ENCODE assay signal across 1 mouse cellular context in the genomic region with DNA sequence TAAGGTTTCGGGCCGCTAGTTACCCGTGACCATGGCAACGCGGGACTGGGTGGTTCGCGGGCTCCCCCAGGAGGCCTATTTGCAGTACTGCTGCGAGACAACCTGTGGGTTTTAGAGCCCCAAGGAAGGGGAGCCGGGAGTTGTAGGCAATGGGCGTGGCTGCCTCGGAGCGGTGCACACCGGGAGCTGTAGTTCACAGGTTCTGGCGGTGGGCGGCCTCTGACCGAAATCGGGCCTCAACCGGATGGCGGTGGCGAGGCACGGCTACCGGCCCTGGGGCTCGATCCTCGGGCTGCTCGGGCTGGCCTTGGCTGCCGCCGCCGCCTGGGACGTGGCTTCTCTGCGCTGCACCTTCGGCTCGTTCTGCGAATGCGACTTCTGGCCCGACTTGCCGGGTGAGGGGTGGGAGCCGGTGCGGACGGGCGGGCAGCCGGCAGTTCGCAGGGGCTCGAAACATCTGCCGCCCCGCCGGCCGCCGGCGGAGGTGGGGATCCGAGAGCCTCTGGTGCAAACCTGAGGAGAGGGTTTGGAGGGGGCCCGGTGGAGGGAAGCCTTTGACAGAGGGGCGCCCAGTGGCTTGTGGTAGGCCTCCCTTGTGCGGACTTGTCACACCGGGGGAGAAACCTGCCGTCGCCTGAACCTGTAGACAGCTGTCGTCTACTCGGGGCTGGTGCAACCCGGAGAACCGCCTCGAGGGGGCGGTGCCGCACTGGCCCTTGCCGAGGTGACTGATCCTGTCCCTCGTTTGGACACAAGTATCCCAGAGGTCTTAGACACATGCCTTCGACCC.
A peak's percentile ranks its signal among the peaks of the same experiment; 100 is the strongest.
TF ChIP-seq lines count a peak whose summit lies in the region.

A gene (plus strand): TSS at position 179 of the 790 bp plus-strand sequence.

TF ChIP-seq in MEL, 35 proteins besides CTCF, POLR2A, EP300 and RAD21 (continued from another document):
- TF ChIP-seq NRF1 (IDR thresholded peaks at IDR 0.05; ENCODE audit: insufficient read depth, low read depth, low read length, poor library complexity, severe bottlenecking) (no peak), SMC3 (IDR thresholded peaks at IDR 0.05; ENCODE audit: low read depth, low read length) (peak; percentile 85), JUND (IDR thresholded peaks at IDR 0.05; ENCODE audit: low read depth, low read length) (no peak), KAT2A (conservative IDR thresholded peaks at IDR 0.05; ENCODE audit: low read depth, low read length) (peak; percentile 92), ZNF384 (IDR thresholded peaks at IDR 0.05; ENCODE audit: low read depth, low read length) (peak; percentile 30; the same call in 1 of the 2 replicates), GABPA (IDR thresholded peaks at IDR 0.05; ENCODE audit: low read depth, low read length) (no peak)
